Mouse (Mus musculus) MN1 (cell line): ENCODE results near the gene Ddx39.

Source experiments
- DNase-seq: peaks from one replicate; pipeline ENCODE4 v3.0.0-alpha.2; 2016; ENCODE audit warnings: low spot score

Gene Ddx39

DNA sequence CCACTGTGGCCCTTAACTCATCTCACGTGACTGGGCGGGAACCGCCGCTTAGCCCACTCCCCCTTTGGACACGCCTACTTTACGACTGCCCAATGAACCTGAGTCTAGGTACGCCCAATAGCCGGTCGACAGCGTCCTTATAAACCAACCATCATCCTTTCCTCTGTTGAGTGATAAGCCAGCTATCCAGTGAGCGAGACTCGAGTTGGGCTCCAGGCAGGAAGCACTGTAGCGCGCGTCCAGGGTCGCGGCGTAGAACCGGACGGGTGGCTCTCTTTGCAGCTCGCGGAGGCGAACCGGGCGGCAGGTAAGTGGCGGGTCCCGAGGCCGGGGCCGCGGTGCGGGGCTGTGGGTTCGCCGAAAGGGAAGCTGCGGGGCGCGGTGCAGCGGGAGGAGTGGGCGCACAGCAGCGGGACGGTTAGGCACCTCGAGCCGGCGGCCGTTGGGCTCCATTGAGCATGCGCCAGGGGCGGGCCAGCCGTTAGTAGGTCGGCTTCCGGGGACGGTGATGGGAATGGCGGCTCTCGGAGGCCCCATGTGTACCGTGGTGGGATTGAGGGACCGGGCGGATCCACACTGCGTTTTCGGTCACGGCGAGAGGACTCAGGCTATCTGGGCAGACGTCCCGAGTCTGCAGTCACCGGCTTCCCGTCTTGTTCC, at the start of gene Ddx39:
Gene Ddx39 (plus strand): TSS at position 147 of the 660 bp plus-strand sequence.
- peak; percentile 99 for DNase-seq

DNA sequence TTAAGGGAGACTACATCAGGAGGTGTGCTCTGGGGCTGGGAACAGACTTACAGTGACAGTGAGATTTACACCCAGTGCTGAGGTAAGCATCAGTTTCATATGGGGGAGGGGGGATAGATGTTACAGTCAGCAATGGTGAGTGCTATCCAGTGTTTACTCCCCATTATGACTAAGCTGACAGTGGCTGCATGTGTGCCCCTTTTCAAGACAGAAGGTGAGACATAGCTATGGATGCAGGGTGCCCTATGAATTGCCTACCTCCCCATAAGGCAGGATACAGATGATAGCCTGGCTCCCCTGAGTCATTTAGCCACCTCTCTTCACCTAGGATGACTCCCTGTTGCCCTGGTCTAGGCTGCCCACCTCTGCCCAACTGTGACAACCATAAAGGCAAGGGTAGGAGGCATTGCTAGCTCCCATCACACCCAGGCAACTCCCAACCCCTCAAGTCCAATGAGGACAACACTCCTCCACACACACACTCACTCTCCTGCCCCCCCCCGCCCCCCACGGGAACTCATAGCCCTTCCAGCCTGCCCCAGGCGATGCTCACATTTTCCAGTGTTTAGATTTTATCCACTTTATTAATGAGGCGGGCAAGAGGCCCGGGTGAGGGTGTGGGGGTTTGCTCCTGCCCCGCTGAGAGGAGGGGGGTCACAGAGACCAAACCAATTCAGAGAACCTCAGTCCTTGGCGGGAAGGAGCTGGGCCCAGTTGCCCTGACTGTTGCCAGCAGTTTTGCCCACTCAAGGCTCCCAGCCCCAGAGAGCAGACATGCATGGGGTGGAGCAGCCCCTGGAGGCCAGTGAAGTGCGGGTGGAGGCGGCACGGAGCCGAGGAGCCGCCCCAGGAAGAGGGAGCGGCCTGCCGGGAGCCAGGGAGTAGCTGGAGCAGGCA, 48.8 kb upstream of the Ddx39 start, which contains the start of gene Ptger1:
Gene Ptger1 (plus strand): TSS at position 710 of the 897 bp plus-strand sequence.
- peak; percentile 74 for DNase-seq

DNA sequence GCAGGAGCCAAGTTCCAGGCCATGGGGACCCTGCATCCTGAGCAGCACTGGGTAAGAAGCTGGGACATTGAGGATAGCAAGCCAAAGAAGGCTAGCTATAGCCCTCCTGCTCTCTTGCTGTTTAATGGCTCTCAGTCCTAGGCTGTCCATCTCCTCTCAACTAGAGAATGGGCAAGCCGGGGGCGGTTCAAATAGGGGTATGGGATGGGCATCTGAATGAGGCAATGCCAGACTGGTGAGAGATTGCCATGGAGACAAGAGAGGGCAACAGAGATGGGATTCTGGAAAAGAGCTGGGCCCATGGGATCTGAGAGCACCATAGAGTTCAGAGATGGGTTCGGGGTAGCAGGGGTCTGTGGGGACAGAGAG, 48.1 kb upstream of the Ddx39 start:
- DNase-seq, result peak; percentile 84

DNA sequence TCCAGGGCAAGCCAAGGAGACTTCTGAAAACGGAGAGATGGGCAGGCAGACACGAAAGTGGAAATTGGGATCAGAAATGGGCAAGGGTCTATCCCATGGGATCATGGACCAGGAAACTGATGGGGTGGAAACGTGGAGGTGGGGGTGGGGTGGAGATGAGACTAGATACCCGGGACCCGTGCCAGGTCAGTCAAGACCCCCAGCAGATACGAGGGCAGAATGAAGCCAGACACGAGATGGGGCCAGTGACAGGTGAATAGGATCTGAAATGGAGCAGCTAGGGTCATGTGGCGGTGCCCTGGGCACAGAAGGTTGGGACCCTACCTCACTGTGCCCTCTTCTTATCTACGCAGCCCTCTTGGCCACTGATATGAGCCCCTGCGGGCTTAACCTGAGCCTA, 47.5 kb upstream of the Ddx39 start:
- DNase-seq, result no peak

DNA sequence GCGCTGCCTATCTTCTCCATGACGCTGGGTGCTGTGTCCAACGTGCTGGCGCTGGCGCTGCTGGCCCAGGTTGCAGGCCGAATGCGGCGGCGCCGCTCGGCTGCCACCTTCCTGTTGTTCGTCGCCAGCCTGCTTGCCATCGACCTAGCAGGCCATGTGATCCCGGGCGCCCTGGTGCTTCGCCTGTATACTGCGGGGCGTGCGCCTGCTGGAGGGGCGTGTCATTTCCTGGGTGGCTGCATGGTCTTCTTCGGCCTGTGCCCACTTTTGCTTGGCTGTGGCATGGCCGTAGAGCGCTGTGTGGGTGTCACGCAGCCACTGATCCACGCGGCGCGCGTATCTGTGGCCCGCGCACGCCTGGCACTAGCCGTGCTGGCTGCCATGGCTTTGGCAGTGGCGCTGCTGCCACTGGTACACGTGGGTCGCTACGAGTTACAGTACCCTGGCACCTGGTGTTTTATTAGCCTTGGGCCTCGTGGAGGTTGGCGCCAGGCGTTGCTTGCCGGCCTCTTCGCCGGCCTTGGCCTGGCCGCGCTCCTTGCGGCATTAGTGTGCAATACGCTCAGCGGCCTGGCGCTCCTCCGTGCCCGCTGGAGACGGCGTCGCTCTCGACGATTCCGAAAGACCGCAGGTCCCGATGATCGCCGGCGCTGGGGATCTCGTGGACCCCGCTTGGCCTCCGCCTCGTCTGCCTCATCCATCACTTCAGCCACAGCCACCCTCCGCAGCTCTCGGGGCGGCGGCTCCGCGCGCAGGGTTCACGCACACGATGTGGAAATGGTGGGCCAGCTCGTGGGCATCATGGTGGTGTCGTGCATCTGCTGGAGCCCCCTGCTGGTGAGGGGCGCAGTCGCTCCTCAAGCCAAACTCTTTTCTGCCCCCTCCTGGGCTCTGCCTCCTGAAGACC, 46.7 kb upstream of the Ddx39 start:
- DNase-seq, result no peak

DNA sequence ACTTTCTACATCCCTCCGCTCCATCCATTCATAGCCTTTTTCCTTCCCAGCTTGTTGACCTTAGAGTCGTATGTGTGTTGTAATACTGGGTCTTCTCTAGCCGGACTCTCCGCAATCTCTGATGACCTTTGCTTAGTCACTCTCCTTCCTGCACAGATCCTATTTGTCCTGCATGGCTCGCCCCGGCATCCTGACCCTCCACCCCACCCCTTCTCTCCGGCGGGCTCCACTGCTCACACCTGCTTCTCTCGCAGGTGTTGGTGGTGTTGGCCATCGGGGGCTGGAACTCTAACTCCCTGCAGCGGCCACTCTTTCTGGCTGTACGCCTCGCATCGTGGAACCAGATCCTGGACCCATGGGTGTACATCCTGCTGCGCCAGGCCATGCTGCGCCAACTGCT, 46.0 kb upstream of the Ddx39 start:
- no peak for DNase-seq

DNA sequence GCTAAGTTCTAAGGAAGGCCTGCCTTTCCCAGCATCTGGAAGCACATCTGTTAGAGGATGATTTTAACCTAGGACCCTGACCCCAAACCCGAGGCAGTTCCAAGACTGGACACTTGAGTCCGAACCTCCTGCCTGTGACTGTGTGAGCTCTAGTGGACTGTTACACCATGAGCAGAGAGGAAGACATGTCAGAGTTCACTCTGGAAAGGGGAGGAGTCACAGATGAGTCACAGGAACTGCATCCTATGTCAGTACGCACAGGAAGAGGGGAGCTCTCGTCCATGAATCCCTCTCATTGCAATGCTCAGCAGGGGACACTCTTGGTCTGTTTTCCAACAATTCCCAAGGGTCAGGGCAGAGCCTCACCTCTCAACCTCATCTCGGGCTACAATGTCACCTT, 42.0 kb upstream of the Ddx39 start:
- no peak for DNase-seq

DNA sequence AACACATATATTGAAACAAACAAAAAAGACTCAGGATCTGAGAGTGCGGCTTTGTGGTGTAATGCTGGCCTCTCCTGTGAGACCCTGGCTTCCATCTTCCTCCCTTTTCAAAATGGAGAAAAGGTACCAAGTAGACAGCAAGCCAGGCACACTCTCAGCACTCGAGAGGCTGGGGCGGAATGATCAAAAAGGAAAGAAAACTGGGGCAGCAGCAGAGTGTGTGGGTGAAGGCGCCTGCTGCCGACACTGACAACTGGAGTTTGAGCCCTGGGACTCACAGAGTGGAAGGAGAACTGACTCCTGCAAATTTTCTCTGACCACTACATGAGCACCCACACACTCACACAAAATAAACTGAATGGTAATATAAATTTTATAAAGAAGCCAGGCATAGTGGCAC, 40.5 kb upstream of the Ddx39 start:
- DNase-seq, result no peak

DNA sequence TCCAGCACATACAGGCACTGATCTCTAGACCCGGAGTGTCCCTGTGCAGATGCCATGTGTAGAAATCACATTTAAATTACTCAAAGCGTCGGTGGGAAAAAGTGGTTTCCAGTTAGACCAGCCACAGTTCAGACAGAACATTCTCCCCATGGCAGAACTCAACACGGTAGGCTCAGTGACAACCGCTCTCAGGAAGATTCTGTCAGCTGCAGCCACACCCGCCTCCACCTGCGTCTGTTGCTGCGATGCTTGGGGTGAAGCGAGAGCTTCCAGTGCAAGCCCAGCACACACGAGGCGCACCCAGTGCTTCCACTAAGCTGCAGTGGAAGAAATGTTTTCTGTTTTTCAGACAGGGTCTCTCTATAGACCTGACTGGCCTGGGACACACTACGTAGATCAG, 35.1 kb upstream of the Ddx39 start:
- no peak for DNase-seq

DNA sequence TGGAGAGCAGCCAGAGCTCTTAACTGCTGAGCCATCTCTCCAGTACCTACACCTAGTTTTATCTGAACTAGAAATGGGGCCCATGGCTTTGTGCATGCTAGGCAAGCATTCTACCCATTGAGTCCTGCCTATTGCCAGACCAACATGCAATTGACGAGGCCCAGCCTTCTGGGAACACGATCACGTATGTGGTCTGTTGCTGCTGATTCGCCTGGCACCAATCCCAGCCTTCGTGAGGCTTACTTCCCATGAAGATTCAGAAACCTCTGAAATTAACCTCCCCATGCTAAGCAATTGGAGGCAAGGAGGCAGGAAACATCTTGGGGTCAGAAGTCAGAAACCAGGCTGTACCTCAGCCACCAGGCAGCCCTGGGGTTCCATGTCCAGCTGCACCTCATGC, 34.4 kb upstream of the Ddx39 start:
- DNase-seq, result no peak

DNA sequence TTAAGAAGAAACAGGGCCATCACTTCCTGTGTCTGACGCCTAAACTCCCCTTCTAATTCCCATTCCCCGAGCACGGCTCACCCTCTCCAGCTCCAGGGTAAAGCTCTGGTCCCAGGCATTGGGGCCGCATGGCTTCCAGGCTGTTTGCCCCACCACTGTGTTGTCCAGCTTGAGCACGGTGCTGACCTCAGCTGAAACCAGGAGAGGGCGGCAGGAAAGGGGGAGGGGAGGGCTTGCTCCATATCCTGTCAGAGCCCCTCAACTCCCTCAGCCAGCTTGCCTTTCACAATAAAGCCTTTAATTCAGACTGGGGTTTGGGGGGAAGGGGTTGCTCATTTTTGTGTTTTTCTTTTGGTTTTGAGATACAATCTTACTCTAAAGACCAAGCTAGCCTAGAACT, 33.9 kb upstream of the Ddx39 start:
- no peak for DNase-seq

DNA sequence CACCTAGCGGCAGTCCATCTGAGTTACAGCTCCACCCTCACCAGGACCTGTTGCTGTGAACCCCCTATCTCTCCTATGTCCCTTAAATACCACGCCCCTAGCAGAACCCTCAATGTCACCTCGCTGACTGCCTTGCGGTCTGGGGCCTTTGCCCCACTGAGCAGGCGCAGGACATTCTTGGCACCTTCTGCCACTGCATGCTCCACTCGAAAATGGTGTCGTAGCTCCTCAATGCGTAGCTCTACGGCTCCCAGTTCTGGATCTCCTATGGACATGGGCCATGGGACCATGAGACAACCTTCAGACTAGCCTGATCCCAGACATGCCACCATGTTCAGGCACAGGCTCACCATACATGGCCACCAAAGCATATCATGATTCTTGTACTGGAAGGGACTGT, 30.5 kb upstream of the Ddx39 start:
- DNase-seq, result no peak

DNA sequence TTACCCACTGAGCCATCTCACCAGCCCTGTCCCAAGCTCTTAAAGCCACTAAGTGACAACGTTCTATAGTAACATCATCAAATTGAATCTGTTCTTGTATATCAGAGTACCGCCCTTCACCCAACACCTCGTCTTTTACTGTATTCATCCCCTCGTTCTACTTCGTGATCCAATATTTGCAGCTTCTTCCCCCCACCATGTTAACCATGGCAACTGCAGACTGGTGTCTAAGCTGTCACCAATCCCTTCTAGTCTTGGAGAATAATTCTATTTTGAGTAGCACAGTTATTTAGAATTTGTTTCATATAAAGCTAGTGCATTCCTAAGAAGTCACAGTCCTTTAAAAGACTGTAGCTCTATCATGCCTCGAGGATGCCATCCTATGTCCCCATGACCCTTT, 25.7 kb upstream of the Ddx39 start:
- DNase-seq, result no peak

DNA sequence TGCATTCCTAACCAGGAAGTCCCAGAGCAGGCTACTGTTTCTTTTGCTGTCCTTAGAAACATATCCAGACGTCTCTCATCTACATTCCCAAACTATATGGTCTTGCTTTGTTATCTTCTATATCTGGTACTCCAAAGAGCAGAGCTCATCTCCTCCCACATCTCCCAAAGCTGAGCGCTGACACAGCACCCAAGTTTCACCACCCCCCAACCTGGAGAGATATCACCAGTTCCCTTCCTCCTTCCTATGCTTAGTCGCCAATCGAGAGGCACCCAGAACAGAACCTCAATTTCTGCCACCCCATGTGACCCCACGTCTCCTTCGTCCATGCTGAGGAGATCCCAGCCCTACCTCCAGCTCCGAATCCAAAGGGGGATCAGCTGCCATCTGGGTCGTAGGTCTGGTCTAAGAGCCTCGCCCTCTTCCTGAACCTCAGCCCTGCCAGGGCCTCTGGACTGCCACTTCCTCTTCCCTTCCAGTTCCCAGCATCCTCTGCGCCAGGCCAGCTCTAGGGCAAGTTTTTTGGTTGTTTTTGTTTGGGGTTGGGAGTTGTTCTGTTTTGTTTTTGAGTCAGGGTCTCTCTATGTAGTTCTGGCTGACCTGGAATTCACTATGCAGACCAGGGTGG, 21.3 kb upstream of the Ddx39 start:
- no peak for DNase-seq

DNA sequence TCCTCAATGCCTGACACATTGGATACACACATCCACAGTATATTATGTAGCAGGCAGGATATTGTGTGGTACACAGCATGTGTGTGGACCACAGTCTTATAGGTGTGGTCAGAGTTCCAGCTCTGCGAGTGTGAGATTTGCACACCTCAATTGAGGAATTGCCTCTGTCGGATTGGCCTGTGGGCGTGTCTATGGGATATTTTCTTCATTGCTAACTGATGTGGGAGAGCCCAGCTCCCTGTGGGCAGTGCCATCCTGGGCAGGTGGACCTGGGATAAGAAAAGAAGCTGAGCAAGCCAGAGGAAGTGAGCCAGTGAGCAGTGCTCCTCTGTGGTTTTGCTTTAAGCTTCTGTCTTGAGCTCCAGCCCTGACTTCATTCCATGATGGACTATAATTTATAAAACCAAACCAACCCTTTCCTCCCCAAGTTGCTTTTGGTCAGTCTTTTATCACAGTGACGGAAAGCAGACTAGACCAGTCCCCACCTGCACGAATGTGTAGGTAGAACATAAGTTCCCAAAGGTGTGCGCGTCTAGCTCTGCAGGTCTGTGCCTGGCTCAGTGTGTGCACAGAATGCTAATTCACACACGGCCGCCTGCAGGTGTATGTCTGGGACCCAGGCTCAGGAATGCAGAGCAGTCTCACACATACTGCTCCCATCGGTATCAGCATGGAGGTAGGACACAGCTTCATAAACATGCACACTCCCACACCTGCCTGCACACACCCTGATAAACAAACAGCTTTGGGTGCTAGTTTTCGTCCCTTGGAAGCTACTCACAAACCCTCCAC, 20.4 kb upstream of the Ddx39 start:
- DNase-seq, result no peak

DNA sequence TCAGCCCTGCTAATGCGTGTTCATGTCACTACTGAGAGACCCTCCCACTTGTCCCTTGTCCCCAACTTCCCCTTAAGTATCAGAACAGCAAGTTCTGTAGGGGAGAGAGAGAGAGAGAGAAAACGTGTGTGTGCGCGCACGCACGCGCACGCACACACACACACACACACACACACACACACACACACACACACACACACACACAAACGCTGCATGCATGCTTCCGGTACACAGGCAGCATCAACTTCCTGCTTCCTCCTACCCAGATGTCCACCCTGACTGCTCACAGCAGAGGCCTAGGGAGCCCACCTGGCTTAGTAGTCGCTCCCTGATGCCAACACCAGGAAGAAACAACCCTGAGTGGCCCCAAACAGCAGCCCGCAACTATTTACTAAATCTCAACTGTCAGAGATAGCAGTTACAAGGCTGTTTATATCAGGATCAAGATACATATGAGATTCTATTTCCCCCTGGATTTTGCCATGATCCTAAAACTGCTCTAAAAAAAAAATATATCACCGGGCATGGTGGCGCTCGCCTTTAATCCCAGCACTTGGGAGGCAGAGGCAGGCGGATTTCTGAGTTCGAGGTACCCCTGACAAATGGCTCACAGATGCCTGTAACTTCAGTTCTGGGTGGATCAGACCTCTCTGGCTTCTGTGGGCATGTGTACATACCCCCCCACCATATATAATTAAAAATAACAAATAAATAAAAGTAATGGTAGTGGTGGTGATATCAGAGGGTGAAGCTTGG, 19.4 kb upstream of the Ddx39 start:
- DNase-seq, result no peak

DNA sequence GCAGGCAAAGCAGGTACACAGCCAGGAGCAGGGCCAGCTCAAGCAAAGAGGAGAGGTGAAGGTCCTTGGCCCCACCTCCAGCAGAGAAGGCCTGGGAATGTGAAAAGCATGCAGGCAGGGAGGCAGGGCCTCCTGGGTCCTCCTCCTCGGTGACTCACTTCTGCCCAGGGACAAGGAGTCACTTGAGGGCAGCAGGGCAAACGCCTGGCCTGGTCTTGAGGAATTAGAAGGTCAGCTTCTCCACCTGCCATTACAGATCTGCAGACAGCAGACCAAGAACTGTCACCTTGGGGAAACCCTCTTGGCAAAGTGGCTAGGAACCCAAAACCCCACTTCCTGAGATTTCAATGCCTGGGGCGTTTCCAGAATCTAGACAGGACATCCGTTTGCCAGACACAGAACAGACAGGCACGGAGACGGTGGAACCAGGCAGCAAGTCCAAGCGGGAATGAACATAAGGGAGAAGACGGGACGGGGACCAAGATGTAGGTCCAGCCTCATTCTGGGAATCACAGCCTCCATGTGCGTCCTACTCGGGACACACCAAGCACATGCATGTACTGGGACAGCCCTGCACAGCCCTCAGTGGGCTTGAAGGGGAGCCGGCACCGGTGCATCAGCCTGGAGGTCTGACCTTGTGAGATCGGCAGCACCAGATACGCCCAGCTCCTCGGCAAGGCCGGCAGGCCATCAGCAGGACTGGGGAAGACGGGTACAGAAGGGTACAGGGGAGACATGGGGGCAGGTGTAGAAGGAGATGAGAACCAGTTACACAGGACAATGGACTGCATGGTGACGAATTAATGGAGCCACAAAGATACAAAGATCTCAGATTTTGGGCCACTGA, 17.4 kb upstream of the Ddx39 start:
- peak; percentile 78 for DNase-seq

DNA sequence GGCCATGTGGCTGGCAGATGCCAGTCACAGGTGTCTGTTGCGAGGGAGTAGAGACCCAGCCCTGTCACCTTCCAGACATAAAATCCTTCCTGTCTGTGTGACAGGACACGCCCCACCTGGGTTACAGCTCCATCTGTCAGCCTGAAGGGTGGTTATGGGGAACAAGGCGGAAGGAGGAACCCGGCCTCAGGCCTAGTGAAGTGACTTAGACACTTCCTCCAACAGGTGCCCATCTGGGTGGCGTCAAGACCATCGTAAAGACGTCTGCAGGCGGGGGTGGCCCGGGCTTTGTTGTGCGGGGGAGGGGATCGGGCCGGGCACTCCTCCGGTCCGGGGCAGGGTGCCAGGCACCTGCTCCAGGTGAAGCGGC, 16.7 kb upstream of the Ddx39 start:
- DNase-seq, result peak; percentile 66

DNA sequence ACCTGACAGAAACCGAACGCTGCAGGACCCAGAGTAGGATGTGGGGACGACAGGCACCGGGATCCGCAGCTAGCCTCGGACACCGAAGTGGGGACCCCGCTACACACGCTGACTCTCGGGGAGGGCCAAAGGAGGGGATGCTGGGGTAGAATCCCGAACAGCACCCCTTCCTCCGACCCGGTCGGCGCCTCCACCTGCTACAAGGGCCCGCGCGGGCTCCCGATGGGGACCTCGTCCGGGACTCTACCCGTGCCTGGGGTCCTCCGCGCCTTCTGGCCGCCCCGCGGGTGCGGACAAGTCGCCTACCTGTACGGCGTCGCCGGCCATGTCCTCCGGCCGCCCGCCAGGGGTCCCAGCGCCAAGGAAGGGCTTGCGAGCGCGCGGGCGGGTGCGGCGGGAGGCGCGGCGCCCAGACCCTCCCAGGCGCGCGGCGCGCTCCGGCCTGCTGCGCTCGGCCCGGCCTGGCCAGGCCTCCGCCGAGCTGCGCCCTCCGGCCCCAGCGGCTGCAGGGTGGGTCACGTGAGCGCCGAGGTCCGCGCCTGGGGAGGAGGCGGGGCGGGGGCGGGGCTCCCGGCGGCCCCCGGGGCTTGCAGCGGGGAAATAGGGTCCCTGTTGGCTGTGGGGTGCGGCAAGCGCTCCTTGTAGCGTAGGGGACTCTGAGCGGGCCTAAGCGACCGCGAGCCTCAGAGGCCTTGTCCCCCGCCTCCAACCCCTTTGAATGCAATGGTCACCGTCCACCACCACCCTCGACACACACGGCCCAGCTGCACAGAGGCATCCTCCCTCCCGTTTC, 16.1 kb upstream of the Ddx39 start, which contains the start of gene Pkn1:
Gene Pkn1 (minus strand): TSS at position 519 of the 793 bp plus-strand sequence.
- DNase-seq, result peak; percentile 83
